Mouse (Mus musculus) heart, postnatal 0 days (tissue): ENCODE measurements around the gene Rsph6a. TPM values are rescaled to one million over a fixed set of nuclear protein-coding genes. Genes with fewer than 3 reads are reported as not detected.

Experiments
- ATAC-seq: fragments of 200-750 bp; cut with Nextera tagmentation; 2 replicates; pipeline ENCODE4 v1.8.0; 2017; ENCODE audit warnings: low read depth, moderate number of reproducible peaks, moderate library complexity; ENCODE audit not compliant: insufficient read depth
- DNase-seq: peaks from one replicate; pipeline ENCODE4 v3.0.0-alpha.2; 2016; ENCODE audit warnings: low spot score
- H3K27ac ChIP-seq: fragments of 300-500 bp; sonication (generic); 2 replicates; pipeline ENCODE4 v1.5.1; 2014; ENCODE audit warnings: low read depth, mild to moderate bottlenecking
- H3K27me3 ChIP-seq: fragments of 300-500 bp; sonication (generic); 2 replicates; pipeline ENCODE4 v1.6.1; 2014; ENCODE audit warnings: low read length, mixed read lengths; ENCODE audit not compliant: control insufficient read depth, insufficient read depth
- H3K36me3 ChIP-seq: fragments of 300-500 bp; sonication (generic); replicated peaks from 2 replicates; pipeline ENCODE4 v1.6.1; 2014; ENCODE audit warnings: low read length, mixed read lengths; ENCODE audit not compliant: control insufficient read depth, insufficient read depth
- H3K4me1 ChIP-seq: fragments of 300-500 bp; sonication (generic); 2 replicates; pipeline ENCODE4 v1.6.1; 2014; ENCODE audit warnings: antibody characterized with exemption; ENCODE audit not compliant: control insufficient read depth, insufficient read depth
- H3K4me2 ChIP-seq: fragments of 300-500 bp; sonication (generic); 2 replicates; pipeline ENCODE4 v1.6.1; 2014; ENCODE audit warnings: low read depth, mild to moderate bottlenecking, low read length, moderate library complexity
- H3K4me3 ChIP-seq: fragments of 300-500 bp; sonication (generic); 2 replicates; pipeline ENCODE4 v1.5.1; 2014; ENCODE audit warnings: low read depth, low read length
- H3K9ac ChIP-seq: fragments of 300-500 bp; sonication (generic); replicated peaks from 2 replicates; pipeline ENCODE4 v1.6.1; 2014; ENCODE audit warnings: low read depth, low read length, mixed read lengths
- H3K9me3 ChIP-seq: fragments of 300-500 bp; sonication (generic); replicated peaks from 2 replicates; pipeline ENCODE4 v1.6.1; 2016; ENCODE audit warnings: low read length; ENCODE audit not compliant: control insufficient read depth
- CTCF ChIP-seq: IDR thresholded peaks from 2 replicates; pipeline ENCODE4 v1.5.1; 2016; ENCODE audit warnings: antibody characterized with exemption, control low read depth, low read depth
- EP300 ChIP-seq: IDR thresholded peaks from 2 replicates; pipeline ENCODE4 v1.6.1; 2016; ENCODE audit warnings: antibody characterized with exemption, low read depth
- WGBS: fragments of 180-500 bp; shearing (Covaris S2); extraction: QIAGEN DNeasy Blood & Tissue Kit; methylation state at CpG from one replicate; pipeline ENCODE4 v1.1.7; 2014; 5-methylcytosine and 5-hydroxymethylcytosine counted together
- polyA plus RNA-seq: library from polyadenylated mRNA; unstranded; fragments of >200 nt; fragmentation: Nextera tagmentation; extraction: Ambion mirVana; gene quantifications from 2 replicates; pipeline ENCODE4 v1.2.1, GENCODE M21; 2015
- total RNA-seq: library from RNA; depleted of rRNA; stranded (reverse); fragments of >200 nt; gene quantifications from 2 replicates; pipeline ENCODE4 v1.2.3, GENCODE M21; 2014; ENCODE audit warnings: low replicate concordance

The Rsph6a gene
- total and polyA plus RNA-seq, 2 experiments from 2014 or later: not detected

DNA sequence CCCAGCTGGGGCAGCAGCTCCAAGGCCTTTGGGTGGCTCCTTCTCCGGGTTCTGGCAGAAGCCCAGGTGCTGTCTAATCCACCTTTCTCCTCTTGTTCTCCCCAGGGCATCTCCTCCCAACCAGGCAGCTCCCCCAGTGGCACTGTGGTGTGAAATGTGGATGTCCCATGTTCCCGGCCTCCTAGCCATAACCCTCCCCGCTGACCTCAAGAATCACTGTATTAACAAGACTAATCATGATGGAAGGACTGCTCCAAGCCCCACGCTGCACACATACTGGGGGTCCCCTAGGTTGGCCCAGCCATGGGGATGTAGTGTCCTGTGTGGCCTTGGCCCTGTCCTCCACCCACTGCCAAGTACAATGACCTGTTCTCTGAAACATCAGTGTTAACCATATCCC, 27.7 kb downstream of the Rsph6a start:
- Histone ChIP-seq H3K9ac (0 out of 2 replicates have a peak overlapping the region, but pooled peaks have one; percentile 69), H3K4me3 (no peak overlapping the region), H3K9me3 (no peaks in the 10 kb centered on the region), H3K36me3 (peaks cover 53% of the 10 kb centered on the region), H3K27ac (peak overlapping the region; percentile 95), H3K4me1 (peaks cover 59% of the 10 kb centered on the region), H3K27me3 (no peaks in the 10 kb centered on the region), H3K4me2 (no peak overlapping the region)
- WGBS: 83% methylated on average over 4 of the region's 4 CpGs
- ATAC-seq (no peak), DNase-seq (no peak)
- TF ChIP-seq EP300 (no peak), CTCF (no peak)

DNA sequence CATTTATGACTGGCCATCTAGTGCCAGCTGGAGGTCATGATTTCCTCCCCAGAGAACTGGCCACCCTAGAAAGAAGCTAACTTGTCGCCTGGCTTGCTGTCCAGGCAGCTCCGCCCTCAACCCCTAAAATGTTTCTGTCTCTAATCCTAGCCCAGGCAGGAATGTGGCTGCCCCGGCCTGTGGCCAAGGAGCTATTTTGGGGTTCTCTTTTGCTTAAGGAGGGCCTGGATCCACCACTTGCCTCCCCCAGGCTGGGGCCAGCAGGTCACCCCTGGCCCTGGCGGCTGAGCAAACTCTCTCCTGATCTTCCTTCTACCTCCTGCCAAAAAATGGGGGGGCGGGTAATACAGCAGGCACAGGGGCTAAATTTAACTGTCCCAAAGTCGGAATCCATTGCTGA, 28.6 kb downstream of the Rsph6a start:
- ATAC-seq (peak; percentile 80), DNase-seq (peak; percentile 84)
- TF ChIP-seq EP300: no peak
- TF ChIP-seq CTCF: no peak
- Histone ChIP-seq H3K36me3 (peaks cover 59% of the 10 kb centered on the region), H3K9ac (peak overlapping the region; percentile 69), H3K4me2 (peak overlapping the region; percentile 78), H3K27ac (peak overlapping the region; percentile 95), H3K4me1 (peaks cover 50% of the 10 kb centered on the region), H3K9me3 (no peaks in the 10 kb centered on the region), H3K4me3 (peak overlapping the region; percentile 62), H3K27me3 (no peaks in the 10 kb centered on the region)
- WGBS: 15% methylated on average over 6 of the region's 6 CpGs

DNA sequence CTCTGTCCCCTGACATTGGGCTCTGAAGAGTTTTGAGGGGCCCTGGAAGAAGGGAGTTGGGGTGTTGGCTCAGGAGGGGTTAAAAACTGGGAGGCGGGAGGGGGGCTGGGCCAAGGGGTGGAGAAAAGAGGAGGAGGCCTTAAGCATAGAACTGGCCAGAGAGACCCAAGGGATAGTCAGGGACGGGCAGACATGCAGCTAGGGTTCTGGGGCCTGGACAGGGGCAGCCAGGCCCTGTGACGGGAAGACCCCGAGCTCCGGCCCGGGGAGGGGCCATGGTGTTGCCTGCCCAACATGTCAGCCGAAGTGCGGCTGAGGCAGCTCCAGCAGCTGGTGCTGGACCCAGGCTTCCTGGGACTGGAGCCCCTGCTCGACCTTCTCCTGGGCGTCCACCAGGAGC, 29.2 kb downstream of the Rsph6a start, which contains the start of gene Dmpk:
Gene Dmpk, plus strand, starts transcription at position 149 of the 400 bp plus-strand sequence.
- WGBS: 23% methylated on average over 9 of the region's 10 CpGs
- TF ChIP-seq EP300: no peak
- TF ChIP-seq CTCF: no peak
- peaks cover 57% of the 10 kb centered on the region for H3K36me3 ChIP-seq
- H3K4me1 ChIP-seq: peaks cover 48% of the 10 kb centered on the region
- H3K4me2 ChIP-seq: peak within 1 kb of the TSS; percentile 78
- DNase-seq (peak; percentile 45), ATAC-seq (peak; percentile 62)
- H3K27me3 ChIP-seq: no peaks in the 10 kb centered on the region
- H3K9me3 ChIP-seq: no peaks in the 10 kb centered on the region
- H3K4me3 ChIP-seq: peak within 1 kb of the TSS; percentile 62
- peak within 1 kb of the TSS; percentile 69 for H3K9ac ChIP-seq
- H3K27ac ChIP-seq: peak within 1 kb of the TSS; percentile 95

DNA sequence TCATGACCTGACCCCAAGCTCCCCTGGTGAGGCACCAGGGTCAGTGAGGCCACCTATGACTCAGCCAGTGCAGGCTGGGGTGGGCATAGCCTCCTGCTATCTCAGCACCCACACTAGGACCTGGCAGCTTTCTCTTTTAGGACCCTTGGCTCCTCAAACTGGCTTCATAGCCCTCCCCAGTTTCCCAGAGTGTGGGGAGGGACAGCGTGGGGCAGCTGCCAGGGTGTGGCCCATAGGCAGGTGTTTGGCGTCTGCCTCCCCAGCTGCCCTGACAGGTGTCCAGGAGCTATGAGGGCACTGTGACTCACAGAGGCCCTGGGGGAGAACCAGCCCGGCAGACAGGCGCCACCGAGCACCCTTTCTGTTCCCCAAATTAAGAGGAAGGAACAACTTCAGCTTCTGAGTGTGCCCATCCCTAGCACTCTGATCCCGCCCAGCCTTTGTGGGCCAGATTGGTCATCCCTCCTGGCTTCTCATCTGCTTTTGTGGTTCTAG, 29.8 kb downstream of the Rsph6a start:
- H3K4me1 ChIP-seq: peaks cover 48% of the 10 kb centered on the region
- no peaks in the 10 kb centered on the region for H3K9me3 ChIP-seq
- H3K27ac ChIP-seq: peak overlapping the region; percentile 95
- H3K27me3 ChIP-seq: no peaks in the 10 kb centered on the region
- peak overlapping the region; percentile 69 for H3K9ac ChIP-seq
- peak overlapping the region; percentile 62 for H3K4me3 ChIP-seq
- TF ChIP-seq CTCF: no peak
- TF ChIP-seq EP300: no peak
- DNase-seq (no peak), ATAC-seq (peak; percentile 3; the same call in 1 of the 2 replicates)
- peaks cover 51% of the 10 kb centered on the region for H3K36me3 ChIP-seq
- 36% methylated on average over 6 of the region's 6 CpGs for WGBS
- H3K4me2 ChIP-seq: peak overlapping the region; percentile 78

DNA sequence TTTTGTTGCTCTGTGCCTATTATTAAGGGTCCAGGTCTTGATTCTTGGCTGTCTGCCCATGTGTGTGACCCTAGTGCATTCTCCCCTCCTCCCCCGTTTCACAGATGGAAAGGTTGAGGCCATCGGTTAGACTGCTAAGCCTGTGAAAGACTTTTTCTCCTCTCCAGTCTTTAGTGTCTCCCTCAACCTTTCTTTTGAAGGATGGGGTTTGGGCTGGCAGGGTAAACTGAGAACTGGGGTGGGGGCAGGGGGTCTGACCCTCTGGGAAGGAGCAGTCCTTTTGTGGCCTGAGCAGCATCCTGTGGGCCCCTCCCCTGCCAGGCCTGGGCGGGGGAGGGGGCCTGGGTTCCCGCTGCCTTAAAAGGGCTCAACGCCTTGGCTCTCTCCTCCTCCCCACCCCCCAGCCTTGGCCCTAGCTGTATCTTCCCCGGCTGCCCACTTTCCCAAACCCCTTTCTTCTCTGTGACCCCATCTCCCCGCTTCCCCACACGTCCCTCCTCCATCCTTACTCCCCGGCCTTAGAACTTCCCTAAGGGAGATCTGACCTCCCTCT, 30.5 kb downstream of the Rsph6a start:
- Histone ChIP-seq H3K4me3 (peak overlapping the region; percentile 62), H3K36me3 (peaks cover 49% of the 10 kb centered on the region), H3K27me3 (no peaks in the 10 kb centered on the region), H3K9ac (peak overlapping the region; percentile 69), H3K4me2 (peak overlapping the region; percentile 78), H3K4me1 (peaks cover 48% of the 10 kb centered on the region), H3K27ac (peak overlapping the region; percentile 95), H3K9me3 (no peaks in the 10 kb centered on the region)
- DNase-seq: no peak
- WGBS: 24% methylated on average over 9 of the region's 9 CpGs
- TF ChIP-seq EP300: no peak
- no peak for TF ChIP-seq CTCF
- no peak for ATAC-seq
